Mouse (Mus musculus) right cerebral cortex, postnatal 25 days (tissue): ENCODE results near the gene Aunip.
"Not testable (repeated sequence)": the region's sequence is repeated elsewhere in the genome, so short reads cannot be mapped to it uniquely, and the experiment has no call there.

Source experiments
- DNase-seq: peaks from one replicate; pipeline ENCODE4 v3.0.0; 2022

Gene Aunip

GRCm38 (mm10) chr4:134485151-134485900 is 25.5 kb upstream of the Aunip start:
- DNase-seq: no peak

- no peak for DNase-seq
Observed at GRCm38 (mm10) chr4:134488211-134488610, 22.6 kb upstream of the Aunip start.

GRCm38 (mm10) chr4:134489986-134490665 is 20.7 kb upstream of the Aunip start:
- DNase-seq: no peak

GRCm38 (mm10) chr4:134491716-134492115 is 19.1 kb upstream of the Aunip start:
- DNase-seq: no peak

- DNase-seq: not testable (repeated sequence)
Observed at GRCm38 (mm10) chr4:134494161-134494560, 16.6 kb upstream of the Aunip start.

- no peak for DNase-seq
Observed at GRCm38 (mm10) chr4:134494780-134495545, 15.8 kb upstream of the Aunip start.

GRCm38 (mm10) chr4:134495546-134495923 is 15.3 kb upstream of the Aunip start:
- DNase-seq: no peak

GRCm38 (mm10) chr4:134496595-134497210 is 14.1 kb upstream of the Aunip start, which contains the start of gene Paqr7:
Paqr7 (plus strand) TSS chr4:134496697.
- DNase-seq: peak; percentile 83

- no peak for DNase-seq
Observed at GRCm38 (mm10) chr4:134497223-134497622, 13.6 kb upstream of the Aunip start.

- no peak for DNase-seq
Observed at GRCm38 (mm10) chr4:134497986-134498731, 12.6 kb upstream of the Aunip start.

GRCm38 (mm10) chr4:134498983-134499382 is 11.8 kb upstream of the Aunip start:
- DNase-seq: not testable (repeated sequence)

- no peak for DNase-seq
Observed at GRCm38 (mm10) chr4:134501095-134501494, 9.7 kb upstream of the Aunip start.

GRCm38 (mm10) chr4:134503686-134504357 is 7.0 kb upstream of the Aunip start:
- no peak for DNase-seq

- DNase-seq: no peak
Observed at GRCm38 (mm10) chr4:134505303-134505789, 5.5 kb upstream of the Aunip start.

GRCm38 (mm10) chr4:134505966-134506594 is 4.7 kb upstream of the Aunip start:
- no peak for DNase-seq

GRCm38 (mm10) chr4:134506713-134507112 is 4.1 kb upstream of the Aunip start:
- no peak for DNase-seq

- no peak for DNase-seq
Observed at GRCm38 (mm10) chr4:134510396-134510795, 403 bp upstream of the Aunip start.

- DNase-seq: no peak
Observed at GRCm38 (mm10) chr4:134511730-134512129, 931 bp downstream of the Aunip start.

- DNase-seq: no peak
Observed at GRCm38 (mm10) chr4:134512798-134513197, 2.0 kb downstream of the Aunip start.

- no peak for DNase-seq
Observed at GRCm38 (mm10) chr4:134514309-134514930, 3.6 kb downstream of the Aunip start.

- DNase-seq: no peak
Observed at GRCm38 (mm10) chr4:134515614-134516013, 4.8 kb downstream of the Aunip start.
